Mouse (Mus musculus): ENCODE data around the gene Cmtm1. TPM values are rescaled to one million over a fixed set of nuclear protein-coding genes. Genes with fewer than 3 reads are reported as not detected.

Gene Cmtm1
- polyA plus RNA-seq, 1 experiment = not detected

GRCm38 (mm10) chr8:104340233-104341105 is 30.5 kb upstream of the Cmtm1 start:
- Histone ChIP-seq H3K27me3 (ENCODE audit: control insufficient read depth, insufficient read depth, insufficient read length) (no peaks in the 10 kb centered on the region), H3K79me3 (ENCODE audit: low read depth) (peaks cover 8% of the 10 kb centered on the region), H3K79me2 (ENCODE audit: control insufficient read depth, insufficient read depth) (peaks cover 19% of the 10 kb centered on the region), H3K36me3 (ENCODE audit: control insufficient read depth, insufficient read depth) (peaks cover 26% of the 10 kb centered on the region), H3ac (ENCODE audit: control insufficient read depth, insufficient read length, low read depth) (peak overlapping the region; percentile 77), H3K4me3 (ENCODE audit: insufficient read depth, poor library complexity, severe bottlenecking) (peak overlapping the region; percentile 78)
- TF ChIP-seq FOSL1 (IDR thresholded peaks at IDR 0.05; ENCODE audit: insufficient read depth, low read length, poor library complexity, severe bottlenecking) (no peak), CEBPB (IDR thresholded peaks at IDR 0.05; ENCODE audit: low read depth) (no peak), MAX (IDR thresholded peaks at IDR 0.05) (no peak), CTCF (IDR thresholded peaks at IDR 0.05; ENCODE audit: control insufficient read depth, insufficient read depth, insufficient read length) (peak; percentile 51), USF1 (IDR thresholded peaks at IDR 0.05; ENCODE audit: low read depth) (no peak), MYOD1 (IDR thresholded peaks at IDR 0.05; ENCODE audit: control insufficient read depth, insufficient read length, low read depth) (no peak)

GRCm38 (mm10) chr8:104339983-104340232 is 30.0 kb upstream of the Cmtm1 start:
- no peaks in the 10 kb centered on the region for H3K27me3 ChIP-seq (ENCODE audit: control insufficient read depth, insufficient read depth, insufficient read length)
- TF ChIP-seq USF1 (IDR thresholded peaks at IDR 0.05; ENCODE audit: low read depth) = no peak
- no peak for TF ChIP-seq CEBPB (IDR thresholded peaks at IDR 0.05; ENCODE audit: low read depth)
- no peak for TF ChIP-seq CTCF (IDR thresholded peaks at IDR 0.05; ENCODE audit: control insufficient read depth, insufficient read depth, insufficient read length)
- no peak for TF ChIP-seq MYOD1 (IDR thresholded peaks at IDR 0.05; ENCODE audit: control insufficient read depth, insufficient read length, low read depth)
- TF ChIP-seq MAX (IDR thresholded peaks at IDR 0.05) = no peak
- TF ChIP-seq MYOG (IDR thresholded peaks at IDR 0.05; ENCODE audit: control insufficient read depth, extremely low read depth, insufficient read length) = no peak
- no peak for TF ChIP-seq FOSL1 (IDR thresholded peaks at IDR 0.05; ENCODE audit: insufficient read depth, low read length, poor library complexity, severe bottlenecking)
- H3ac ChIP-seq (ENCODE audit: control insufficient read depth, insufficient read length, low read depth) = peak overlapping the region; percentile 77
- H3K79me2 ChIP-seq (ENCODE audit: control insufficient read depth, insufficient read depth) = peaks cover 19% of the 10 kb centered on the region
- H3K4me3 ChIP-seq (ENCODE audit: insufficient read depth, poor library complexity, severe bottlenecking) = peak overlapping the region; percentile 78
- peaks cover 20% of the 10 kb centered on the region for H3K36me3 ChIP-seq (ENCODE audit: control insufficient read depth, insufficient read depth)
- H3K79me3 ChIP-seq (ENCODE audit: low read depth) = peaks cover 8% of the 10 kb centered on the region

GRCm38 (mm10) chr8:104339229-104339982 is 29.5 kb upstream of the Cmtm1 start, which contains the start of gene Cmtm3:
Cmtm3 (plus strand) TSS chr8:104339410.
- TF ChIP-seq CEBPB (IDR thresholded peaks at IDR 0.05; ENCODE audit: low read depth) (no peak), CTCF (IDR thresholded peaks at IDR 0.05; ENCODE audit: control insufficient read depth, insufficient read depth, insufficient read length) (no peak), MYOG (IDR thresholded peaks at IDR 0.05; ENCODE audit: control insufficient read depth, extremely low read depth, insufficient read length) (no peak), MAX (IDR thresholded peaks at IDR 0.05) (no peak), FOSL1 (IDR thresholded peaks at IDR 0.05; ENCODE audit: insufficient read depth, low read length, poor library complexity, severe bottlenecking) (no peak), MYOD1 (IDR thresholded peaks at IDR 0.05; ENCODE audit: control insufficient read depth, insufficient read length, low read depth) (no peak), USF1 (IDR thresholded peaks at IDR 0.05; ENCODE audit: low read depth) (no peak)
- Histone ChIP-seq H3K36me3 (ENCODE audit: control insufficient read depth, insufficient read depth) (peaks cover 15% of the 10 kb centered on the region), H3ac (ENCODE audit: control insufficient read depth, insufficient read length, low read depth) (peak within 1 kb of the TSS; percentile 77), H3K79me2 (ENCODE audit: control insufficient read depth, insufficient read depth) (peaks cover 19% of the 10 kb centered on the region), H3K79me3 (ENCODE audit: low read depth) (peaks cover 8% of the 10 kb centered on the region), H3K27me3 (ENCODE audit: control insufficient read depth, insufficient read depth, insufficient read length) (no peaks in the 10 kb centered on the region), H3K4me3 (ENCODE audit: insufficient read depth, poor library complexity, severe bottlenecking) (peak within 1 kb of the TSS; percentile 78)

GRCm38 (mm10) chr8:104337890-104338289 is 27.9 kb upstream of the Cmtm1 start:
- Histone ChIP-seq H3K79me3 (ENCODE audit: low read depth) (peaks cover 8% of the 10 kb centered on the region), H3K4me3 (ENCODE audit: insufficient read depth, poor library complexity, severe bottlenecking) (no peak overlapping the region), H3K36me3 (ENCODE audit: control insufficient read depth, insufficient read depth) (peaks cover under 1% of the 10 kb centered on the region), H3K79me2 (ENCODE audit: control insufficient read depth, insufficient read depth) (peaks cover 19% of the 10 kb centered on the region), H3ac (ENCODE audit: control insufficient read depth, insufficient read length, low read depth) (no peak overlapping the region), H3K27me3 (ENCODE audit: control insufficient read depth, insufficient read depth, insufficient read length) (no peaks in the 10 kb centered on the region)
- TF ChIP-seq MYOG (IDR thresholded peaks at IDR 0.05; ENCODE audit: control insufficient read depth, extremely low read depth, insufficient read length) = no peak
- no peak for TF ChIP-seq MYOD1 (IDR thresholded peaks at IDR 0.05; ENCODE audit: control insufficient read depth, insufficient read length, low read depth)
- no peak for TF ChIP-seq FOSL1 (IDR thresholded peaks at IDR 0.05; ENCODE audit: insufficient read depth, low read length, poor library complexity, severe bottlenecking)
- TF ChIP-seq USF1 (IDR thresholded peaks at IDR 0.05; ENCODE audit: low read depth) = no peak
- no peak for TF ChIP-seq MAX (IDR thresholded peaks at IDR 0.05)
- no peak for TF ChIP-seq CTCF (IDR thresholded peaks at IDR 0.05; ENCODE audit: control insufficient read depth, insufficient read depth, insufficient read length)
- TF ChIP-seq CEBPB (IDR thresholded peaks at IDR 0.05; ENCODE audit: low read depth) = no peak

- no peak for TF ChIP-seq USF1 (IDR thresholded peaks at IDR 0.05; ENCODE audit: low read depth)
- no peak for TF ChIP-seq CEBPB (IDR thresholded peaks at IDR 0.05; ENCODE audit: low read depth)
- no peak for TF ChIP-seq MYOG (IDR thresholded peaks at IDR 0.05; ENCODE audit: control insufficient read depth, extremely low read depth, insufficient read length)
- Histone ChIP-seq H3K79me2 (ENCODE audit: control insufficient read depth, insufficient read depth) (peaks cover 12% of the 10 kb centered on the region), H3K79me3 (ENCODE audit: low read depth) (peaks cover 3% of the 10 kb centered on the region), H3ac (ENCODE audit: control insufficient read depth, insufficient read length, low read depth) (no peak overlapping the region), H3K4me3 (ENCODE audit: insufficient read depth, poor library complexity, severe bottlenecking) (no peak overlapping the region), H3K27me3 (ENCODE audit: control insufficient read depth, insufficient read depth, insufficient read length) (no peaks in the 10 kb centered on the region), H3K36me3 (ENCODE audit: control insufficient read depth, insufficient read depth) (no peaks in the 10 kb centered on the region)
Measured at GRCm38 (mm10) chr8:104336806-104337205, 26.9 kb upstream of the Cmtm1 start.

Measured in C2C12 (cell line).